Mouse (Mus musculus) neural tube, embryonic 10.5 days (tissue): ENCODE measurements around the gene Atp8b2.

Source experiments
- DNase-seq: peaks from one replicate; pipeline ENCODE4 v3.0.0-alpha.2; 2017; ENCODE audit warnings: low spot score; ENCODE audit errors: extremely low spot score

Atp8b2 gene

DNA sequence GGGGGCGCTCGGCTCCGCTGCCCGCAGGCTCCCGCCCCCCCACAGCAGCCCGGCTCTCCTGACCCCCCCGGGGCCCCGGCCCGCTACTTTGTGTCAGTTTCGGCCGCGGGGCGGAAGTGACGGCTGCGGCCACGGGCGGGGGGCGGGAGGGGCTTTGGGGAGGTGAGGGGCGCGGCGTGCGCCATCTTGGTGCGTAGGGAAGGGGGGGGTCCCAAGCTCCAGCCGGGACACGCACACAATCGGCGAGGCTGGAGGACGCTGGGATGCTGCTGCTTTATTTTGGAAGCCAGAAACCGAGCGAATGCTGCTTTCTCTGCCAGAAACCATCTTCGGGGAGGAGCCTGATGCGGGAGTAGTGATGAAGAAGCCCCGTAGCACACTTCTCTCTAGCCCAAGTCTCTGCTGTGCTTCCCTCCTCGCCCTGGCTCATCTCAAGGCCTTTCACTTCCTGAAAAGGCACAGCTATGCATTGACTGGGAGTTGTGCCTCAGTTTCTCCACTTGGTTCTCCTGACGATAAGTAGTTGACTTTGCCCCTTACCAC, at the start of gene Atp8b2:
Gene Atp8b2, minus strand, starts transcription at position 288 of the 543 bp plus-strand sequence.
- DNase-seq: peak; percentile 83

GRCm38 (mm10) chr3:90010291-90010690, 47.0 kb upstream of the Atp8b2 start:
- no peak for DNase-seq

DNA sequence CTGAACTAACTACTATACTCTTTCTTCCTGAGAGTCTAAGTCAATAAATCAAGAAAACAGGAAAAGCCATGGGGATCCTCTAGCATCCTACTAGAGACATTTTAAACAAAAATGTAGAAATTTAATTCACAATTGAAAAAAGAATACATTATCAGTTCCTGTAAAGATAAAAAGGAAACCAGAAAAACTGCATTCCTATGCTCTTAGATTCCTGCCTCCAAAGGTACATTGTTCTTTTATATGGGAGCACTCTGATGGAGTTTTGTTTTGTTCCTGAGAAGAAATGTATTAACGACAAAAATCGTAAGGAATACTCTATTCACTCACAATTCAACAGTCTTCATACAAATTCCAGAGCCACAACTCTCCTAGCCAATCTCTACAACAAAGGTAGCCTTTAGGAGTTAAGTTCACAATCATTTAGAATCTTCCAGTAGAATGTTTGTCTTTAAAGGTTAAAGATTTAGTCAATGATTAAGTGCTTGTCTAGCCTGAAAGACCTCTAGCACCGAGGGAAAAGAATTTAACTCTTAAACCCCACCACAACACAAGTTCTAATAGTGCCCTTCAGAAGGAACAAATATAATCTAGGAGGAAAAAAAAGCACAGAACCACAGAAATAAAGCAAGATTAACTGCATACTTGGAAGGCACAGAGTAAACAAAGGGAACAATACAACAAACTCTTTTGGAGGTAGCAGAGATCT, 40.9 kb upstream of the Atp8b2 start:
- DNase-seq: no peak

- DNase-seq: no peak
Measured at GRCm38 (mm10) chr3:89999830-90000229, 36.5 kb upstream of the Atp8b2 start.

DNA sequence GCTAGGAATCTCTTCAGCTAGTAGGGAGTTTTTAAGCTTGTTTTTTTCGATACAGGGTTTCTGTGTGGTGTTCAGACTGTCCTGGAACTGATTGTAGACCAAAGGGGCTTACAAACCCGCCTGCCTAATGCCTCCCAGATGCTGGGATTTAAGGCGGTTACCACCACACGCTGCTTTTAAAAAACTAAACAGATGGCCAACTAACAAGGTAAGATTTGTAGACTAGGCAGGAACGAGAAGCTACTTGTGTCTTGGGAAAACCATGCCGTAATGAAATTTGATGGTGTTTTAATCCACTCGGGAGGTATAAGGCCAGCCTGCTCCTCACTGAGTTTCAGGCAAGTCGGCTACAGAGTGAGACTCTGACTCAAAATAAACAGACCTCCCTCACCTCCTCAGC, 35.8 kb upstream of the Atp8b2 start:
- peak; percentile 48 for DNase-seq

- peak; percentile 95 for DNase-seq
Measured at GRCm38 (mm10) chr3:89998612-89999054, 35.3 kb upstream of the Atp8b2 start, which contains the start of gene Hax1. TSS of gene Hax1 (minus strand) at chr3:89998780.

DNA sequence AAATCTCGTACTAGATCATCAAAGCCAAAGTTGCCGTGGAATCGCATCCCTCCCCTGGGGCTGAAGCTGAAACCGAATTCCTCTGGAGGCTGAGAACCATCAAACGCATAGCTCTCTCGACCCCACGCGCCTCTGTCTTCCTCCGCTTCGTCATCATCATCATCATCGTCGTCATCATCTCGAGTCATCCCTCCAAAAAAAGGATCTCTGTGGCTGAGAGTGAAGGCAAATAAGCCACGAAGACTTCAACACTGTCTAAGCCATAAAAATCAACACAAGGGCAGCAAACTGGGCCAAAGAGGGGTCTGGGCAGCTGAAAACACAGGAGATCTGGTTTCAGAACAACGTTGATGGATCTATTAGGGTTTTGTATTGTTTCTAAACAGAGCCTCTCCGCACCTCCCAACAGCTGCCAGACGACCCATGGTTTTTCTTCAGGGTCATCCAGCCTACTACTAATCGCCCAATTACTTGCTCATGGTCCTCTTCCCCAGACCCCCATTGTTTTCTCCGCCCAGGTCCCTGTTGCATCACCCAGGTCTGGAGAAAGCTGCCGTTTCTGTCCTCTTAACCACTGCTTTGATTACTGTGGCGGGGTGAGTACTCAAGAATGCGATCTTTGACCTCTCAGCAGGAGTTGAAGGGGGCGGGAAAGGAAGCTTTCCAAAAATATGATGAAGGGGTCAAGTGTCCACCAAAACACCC, 34.6 kb upstream of the Atp8b2 start:
- no peak for DNase-seq

GRCm38 (mm10) chr3:89994807-89995515, 31.7 kb upstream of the Atp8b2 start:
- no peak for DNase-seq

GRCm38 (mm10) chr3:89987822-89988221, 24.5 kb upstream of the Atp8b2 start:
- DNase-seq: no peak

GRCm38 (mm10) chr3:89987211-89987610, 23.9 kb upstream of the Atp8b2 start:
- DNase-seq: no peak

- DNase-seq: no peak
Measured at GRCm38 (mm10) chr3:89982426-89982825, 19.1 kb upstream of the Atp8b2 start.

GRCm38 (mm10) chr3:89976859-89977258, 13.6 kb upstream of the Atp8b2 start:
- no peak for DNase-seq

- no peak for DNase-seq
Measured at GRCm38 (mm10) chr3:89968509-89968908, 5.2 kb upstream of the Atp8b2 start.

GRCm38 (mm10) chr3:89966946-89967345, 3.6 kb upstream of the Atp8b2 start:
- DNase-seq: no peak

GRCm38 (mm10) chr3:89965972-89966371, 2.7 kb upstream of the Atp8b2 start:
- DNase-seq: no peak

DNA sequence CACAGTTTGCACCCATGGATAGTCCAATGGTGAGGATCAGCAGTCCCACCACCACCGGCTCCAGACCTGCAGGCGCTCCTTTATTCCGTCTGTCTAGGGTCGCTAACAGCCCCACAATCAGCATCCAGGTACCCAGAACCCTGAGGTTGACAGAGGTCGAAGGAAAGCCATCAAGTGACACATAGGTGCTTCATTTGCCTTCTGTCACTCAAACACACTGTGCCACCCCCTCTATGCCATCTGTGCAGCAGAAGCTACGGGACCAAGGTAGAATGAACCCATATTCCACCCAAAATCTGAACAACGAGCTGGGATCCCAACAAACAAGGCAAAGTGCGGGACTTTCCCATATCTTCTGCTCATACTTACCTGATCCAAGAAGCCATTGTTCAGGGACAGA, 2.2 kb upstream of the Atp8b2 start:
- DNase-seq: no peak

GRCm38 (mm10) chr3:89963926-89964739, 825 bp upstream of the Atp8b2 start:
- peak; percentile 61 for DNase-seq

DNA sequence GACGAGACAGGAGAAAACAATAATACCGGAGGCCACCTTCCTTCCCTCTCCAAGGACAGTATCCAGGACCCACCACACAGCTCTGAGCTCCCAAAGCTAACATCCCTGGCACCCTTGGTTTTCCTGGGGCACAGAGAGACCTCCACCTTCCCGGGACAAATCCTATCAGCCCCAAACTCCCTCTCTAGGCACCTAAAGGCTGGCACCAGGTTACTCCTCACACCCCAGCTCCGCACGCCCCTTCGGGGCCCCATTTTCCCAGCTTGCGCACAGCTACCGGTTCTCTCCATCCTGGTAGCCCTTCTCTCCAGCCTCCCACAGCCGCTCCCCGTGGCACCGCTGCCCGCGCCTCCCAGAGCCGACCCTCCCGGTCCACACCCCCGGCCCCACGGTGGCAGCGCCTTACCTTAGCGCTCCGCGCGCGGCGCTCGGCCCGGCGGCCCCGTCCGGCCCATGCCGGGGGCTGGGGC, 522 bp downstream of the Atp8b2 start:
- DNase-seq: no peak

DNA sequence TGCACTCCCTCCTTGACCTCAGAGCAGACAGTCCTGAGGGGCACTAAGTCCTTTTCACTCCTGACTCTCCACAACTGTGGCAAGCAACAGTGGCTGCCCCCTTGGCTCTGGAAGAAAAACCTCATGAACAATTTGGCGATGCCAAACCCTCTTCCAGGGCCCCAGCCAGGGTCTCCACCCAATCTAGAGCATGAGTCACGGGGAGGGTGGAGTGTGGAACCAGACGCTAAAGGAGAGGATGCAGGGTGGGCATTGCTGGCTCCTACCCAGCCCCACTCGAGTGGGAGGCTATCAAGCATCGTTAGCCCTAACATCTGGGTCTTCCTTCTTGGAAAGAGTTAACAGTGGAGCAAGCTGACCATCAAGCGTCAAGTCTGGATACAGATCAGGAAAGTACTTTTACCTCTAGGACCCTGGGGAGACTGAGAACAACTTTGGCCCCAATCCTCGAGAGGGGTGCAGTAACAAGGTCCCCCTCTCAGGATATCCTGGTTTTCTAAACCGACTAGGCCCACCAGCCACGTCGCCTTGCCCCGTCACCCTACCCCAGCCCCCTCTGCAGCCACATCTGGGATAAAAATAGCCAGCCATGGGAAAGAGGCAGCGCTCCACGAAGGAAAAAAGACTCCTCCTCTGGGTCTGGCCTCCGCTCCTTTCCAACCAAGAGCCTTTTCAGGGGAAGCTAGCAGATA, 1.1 kb downstream of the Atp8b2 start:
- DNase-seq: no peak

DNA sequence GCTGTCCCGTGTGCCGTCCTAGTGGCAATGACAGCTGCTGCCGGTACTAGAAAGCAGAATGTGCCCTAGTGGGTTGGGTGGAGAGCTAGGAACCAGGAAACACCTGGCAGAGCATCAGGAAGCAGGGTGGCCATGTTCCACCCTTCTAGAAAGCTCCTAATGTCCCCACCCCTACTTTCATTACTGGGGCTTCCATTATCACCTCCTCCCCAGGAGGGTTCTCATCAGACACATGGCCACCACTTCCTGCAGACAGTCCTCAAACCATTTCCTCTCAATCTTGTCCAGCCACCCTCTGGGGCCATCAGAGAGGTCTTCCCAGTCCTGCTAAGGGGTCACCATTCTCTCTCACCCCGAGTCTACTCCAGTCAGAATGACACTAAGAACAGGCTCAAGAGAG, 1.9 kb downstream of the Atp8b2 start:
- no peak for DNase-seq
